Mouse (Mus musculus): Measurements from ENCODE around the gene Tcte1. TPM values are rescaled to one million over a fixed set of nuclear protein-coding genes. Genes with fewer than 3 reads are reported as not detected.
A peak's percentile ranks its signal among the peaks of the same experiment; 100 is the strongest.

Gene Tcte1
- polyA plus RNA-seq, 1 experiment from 2014 or later, result 2.1 TPM

DNA sequence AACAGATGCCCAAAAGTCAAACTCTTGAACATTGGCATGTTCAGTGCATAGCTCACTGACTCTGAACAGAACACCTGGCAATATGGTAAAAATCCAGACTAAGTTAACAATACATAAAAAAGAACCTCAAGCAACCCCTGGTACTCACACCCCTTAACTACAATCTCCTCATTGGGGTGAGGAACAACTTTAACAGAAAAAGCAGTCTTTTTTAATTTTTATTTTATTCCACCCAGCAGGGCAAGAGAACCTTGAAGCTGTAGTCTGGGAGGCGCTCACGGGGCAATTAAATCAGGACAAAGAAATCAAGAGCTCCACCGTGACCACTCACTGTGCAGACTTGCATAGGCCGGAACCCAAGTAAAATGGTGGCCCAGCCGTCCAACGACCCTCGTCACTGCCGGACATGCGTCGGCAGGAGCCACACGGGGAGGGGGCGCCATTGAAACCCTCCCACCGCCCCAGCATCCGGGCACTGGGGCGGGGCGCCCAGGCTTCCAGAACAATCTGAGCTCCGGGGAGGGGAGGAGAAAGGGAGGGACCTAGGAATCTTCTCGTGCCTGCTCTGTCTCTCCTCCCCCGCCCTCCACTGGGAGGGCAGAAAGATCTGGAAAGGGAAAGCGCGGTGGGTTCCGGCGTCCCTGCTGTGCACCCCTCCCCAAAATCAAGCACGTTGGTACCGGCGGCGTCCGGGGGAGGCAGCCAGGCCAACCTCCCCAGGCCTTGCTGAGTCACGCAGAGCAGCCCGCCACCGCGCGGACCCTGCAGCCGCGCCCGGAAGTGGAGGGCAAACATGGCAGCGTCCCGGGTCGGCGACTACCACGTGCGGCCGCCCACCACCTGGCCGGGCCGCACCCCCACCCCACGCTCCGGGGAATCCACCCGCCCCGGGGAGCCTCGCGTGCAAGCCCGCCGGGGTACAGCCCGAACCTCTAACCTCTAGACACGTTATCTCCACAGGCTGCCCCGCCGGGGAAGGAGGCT is 49.2 kb downstream of the Tcte1 start:
- Histone ChIP-seq H3K4me3 (peak overlapping the region; percentile 99), H3K27me3 (no peaks in the 10 kb centered on the region), H3K9ac (peak overlapping the region; percentile 99), H3K4me2 (peak overlapping the region; percentile 91), H3K36me3 (ENCODE audit: poor library complexity, severe bottlenecking) (peaks cover 43% of the 10 kb centered on the region), H3K9me3 (replicated peaks) (no peaks in the 10 kb centered on the region), H3K4me1 (peaks cover 57% of the 10 kb centered on the region), H3K27ac (peak overlapping the region; percentile 99)
- peak; percentile 56 for ATAC-seq
- WGBS, result under 1% methylated on average over 55 of the region's 57 CpGs

DNA sequence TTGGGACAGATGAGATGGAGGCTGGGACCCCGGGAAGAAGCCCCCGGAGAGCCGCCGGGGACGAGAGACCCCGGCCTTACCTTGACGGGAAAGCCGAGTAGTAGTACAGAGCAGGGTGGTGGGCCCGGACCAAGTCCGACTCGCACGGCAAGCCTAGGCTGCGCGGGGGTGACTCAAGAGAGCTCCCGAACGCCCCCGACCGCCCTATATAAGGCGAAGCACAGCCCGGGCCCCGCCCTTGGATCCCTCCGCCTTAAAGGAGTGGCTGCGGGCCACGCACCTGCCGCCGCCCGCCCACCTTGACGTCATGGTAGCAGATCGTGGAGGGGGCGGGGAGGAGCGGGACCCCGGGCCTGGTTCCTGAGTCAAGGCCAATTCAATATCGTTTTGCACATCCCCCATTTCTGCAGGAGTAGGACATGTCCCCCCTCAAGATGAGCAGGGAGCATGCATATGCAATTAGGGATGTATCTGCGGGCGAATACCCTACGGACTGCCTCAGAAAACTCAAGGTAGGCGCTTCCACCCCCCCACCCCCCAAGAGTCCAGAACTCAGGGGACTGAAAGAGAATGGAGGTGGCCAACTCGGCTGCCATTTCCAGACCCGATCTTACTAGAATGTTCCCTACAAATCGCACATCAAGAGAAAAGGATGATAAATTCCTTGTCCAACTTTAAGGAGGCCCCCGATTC is 50.0 kb downstream of the Tcte1 start, which contains the start of gene Hsp90ab1:
TSS of gene Hsp90ab1 (minus strand) at position 185 of the 693 bp plus-strand sequence.
- under 1% methylated on average over 40 of the region's 41 CpGs for WGBS
- Histone ChIP-seq H3K4me2 (peak within 1 kb of the TSS; percentile 91), H3K27ac (peak within 1 kb of the TSS; percentile 99), H3K4me3 (peak within 1 kb of the TSS; percentile 99), H3K36me3 (ENCODE audit: poor library complexity, severe bottlenecking) (peaks cover 35% of the 10 kb centered on the region), H3K9ac (peak within 1 kb of the TSS; percentile 99), H3K4me1 (peaks cover 51% of the 10 kb centered on the region), H3K9me3 (replicated peaks) (no peaks in the 10 kb centered on the region), H3K27me3 (no peaks in the 10 kb centered on the region)
- ATAC-seq, result peak; percentile 81

GRCm38 (mm10) chr17:45573780-45574123 is 50.5 kb downstream of the Tcte1 start:
- Histone ChIP-seq H3K9me3 (replicated peaks) (no peaks in the 10 kb centered on the region), H3K36me3 (ENCODE audit: poor library complexity, severe bottlenecking) (peaks cover 30% of the 10 kb centered on the region), H3K4me2 (peak overlapping the region; percentile 91), H3K4me1 (peaks cover 45% of the 10 kb centered on the region), H3K27me3 (no peaks in the 10 kb centered on the region), H3K4me3 (peak overlapping the region; percentile 99), H3K27ac (peak overlapping the region; percentile 99), H3K9ac (peak overlapping the region; percentile 99)
- ATAC-seq, result peak; percentile 67
- WGBS, result 0% methylated on average over 18 of the region's 18 CpGs

- Histone ChIP-seq H3K27ac (peak overlapping the region; percentile 99), H3K36me3 (ENCODE audit: poor library complexity, severe bottlenecking) (peaks cover 25% of the 10 kb centered on the region), H3K27me3 (no peaks in the 10 kb centered on the region), H3K4me1 (peaks cover 41% of the 10 kb centered on the region), H3K4me3 (peak overlapping the region; percentile 99), H3K9me3 (replicated peaks) (no peaks in the 10 kb centered on the region), H3K4me2 (peak overlapping the region; percentile 91), H3K9ac (peak overlapping the region; percentile 99)
- WGBS, result under 1% methylated on average over 13 of the region's 17 CpGs
- ATAC-seq, result peak; percentile 72
Measured at GRCm38 (mm10) chr17:45574129-45574761, 51.0 kb downstream of the Tcte1 start.

DNA sequence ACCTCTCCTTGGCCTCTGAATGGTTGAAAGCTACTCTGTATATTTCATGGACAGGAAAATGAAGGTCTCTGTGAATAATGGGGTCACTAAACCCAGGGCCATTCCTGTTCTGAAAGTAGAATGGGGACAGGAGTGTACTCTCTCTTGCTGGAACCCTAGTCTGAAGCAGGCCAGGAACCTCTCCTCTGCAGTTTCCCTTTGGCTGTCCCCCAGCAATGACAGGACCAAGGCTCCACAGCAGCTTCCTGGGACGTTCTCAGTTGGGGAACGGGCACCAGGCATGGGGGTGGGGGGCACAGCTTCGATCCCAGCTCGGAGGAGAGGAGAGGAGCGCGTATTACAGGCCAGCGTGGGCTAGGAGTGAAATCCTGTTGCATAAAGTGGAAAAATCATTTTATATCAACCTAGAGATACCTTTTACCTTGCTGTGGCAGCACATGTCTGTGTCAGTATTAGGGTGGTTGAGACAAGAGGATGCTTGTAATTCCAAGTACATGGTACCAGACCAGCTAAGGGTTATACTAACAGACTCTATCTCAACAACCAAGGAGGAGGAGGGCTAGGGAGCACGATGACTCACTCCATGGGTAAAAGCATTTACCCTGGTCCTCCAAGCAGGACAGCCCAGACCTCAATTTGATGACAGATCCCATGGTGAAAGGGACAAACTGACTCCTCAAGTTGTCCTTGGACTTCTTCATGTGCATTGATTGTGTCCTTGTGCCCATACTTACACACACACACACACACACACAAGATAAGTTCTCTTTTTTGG is 52.1 kb downstream of the Tcte1 start:
- Histone ChIP-seq H3K27me3 (no peaks in the 10 kb centered on the region), H3K9ac (no peak overlapping the region), H3K4me3 (no peak overlapping the region), H3K4me2 (peak overlapping the region; percentile 91), H3K9me3 (replicated peaks) (no peaks in the 10 kb centered on the region), H3K36me3 (ENCODE audit: poor library complexity, severe bottlenecking) (peaks cover 14% of the 10 kb centered on the region), H3K27ac (no peak overlapping the region), H3K4me1 (peaks cover 31% of the 10 kb centered on the region)
- 91% methylated on average over 8 of the region's 8 CpGs for WGBS
- ATAC-seq, result no peak

- Histone ChIP-seq H3K4me1 (peaks cover 18% of the 10 kb centered on the region), H3K9ac (no peak overlapping the region), H3K4me3 (no peak overlapping the region), H3K36me3 (ENCODE audit: poor library complexity, severe bottlenecking) (no peaks in the 10 kb centered on the region), H3K9me3 (replicated peaks) (no peaks in the 10 kb centered on the region), H3K27me3 (no peaks in the 10 kb centered on the region), H3K4me2 (no peak overlapping the region), H3K27ac (no peak overlapping the region)
- 59% methylated on average over 5 of the region's 5 CpGs for WGBS
- ATAC-seq, result no peak
Measured at GRCm38 (mm10) chr17:45578242-45578641, 55.0 kb downstream of the Tcte1 start.

DNA sequence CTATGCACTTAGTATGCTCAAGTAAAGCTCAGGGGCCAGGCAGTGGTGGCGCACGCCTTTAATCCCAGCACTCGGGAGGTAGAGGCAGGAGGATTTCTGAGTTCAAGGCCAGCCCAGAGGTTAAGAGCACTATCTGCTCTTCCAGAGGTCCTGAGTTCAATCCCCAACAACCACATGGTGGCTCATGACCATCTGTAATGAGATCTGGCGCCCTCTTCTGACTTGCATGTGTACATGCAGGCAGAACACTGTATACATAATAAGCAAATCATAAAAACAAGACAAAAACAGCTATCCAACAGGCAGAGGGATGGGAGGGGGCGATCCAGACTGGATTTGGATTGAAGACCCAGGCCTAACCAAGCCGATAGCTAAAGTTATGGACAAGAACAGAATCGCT is 55.6 kb downstream of the Tcte1 start:
- Histone ChIP-seq H3K27me3 (no peaks in the 10 kb centered on the region), H3K9ac (no peak overlapping the region), H3K4me1 (peaks cover 18% of the 10 kb centered on the region), H3K4me3 (no peak overlapping the region), H3K27ac (no peak overlapping the region), H3K9me3 (replicated peaks) (no peaks in the 10 kb centered on the region), H3K36me3 (ENCODE audit: poor library complexity, severe bottlenecking) (no peaks in the 10 kb centered on the region), H3K4me2 (no peak overlapping the region)
- 73% methylated on average over 7 of the region's 7 CpGs for WGBS
- ATAC-seq, result no peak

GRCm38 (mm10) chr17:45579554-45579953 is 56.3 kb downstream of the Tcte1 start:
- Histone ChIP-seq H3K27ac (no peak overlapping the region), H3K4me2 (no peak overlapping the region), H3K9ac (no peak overlapping the region), H3K4me1 (peaks cover 17% of the 10 kb centered on the region), H3K27me3 (no peaks in the 10 kb centered on the region), H3K4me3 (no peak overlapping the region), H3K36me3 (ENCODE audit: poor library complexity, severe bottlenecking) (no peaks in the 10 kb centered on the region), H3K9me3 (replicated peaks) (no peaks in the 10 kb centered on the region)
- 88% methylated on average over 4 of the region's 4 CpGs for WGBS
- no peak for ATAC-seq

GRCm38 (mm10) chr17:45580958-45581477 is 57.8 kb downstream of the Tcte1 start:
- WGBS, result 50% methylated on average over 12 of the region's 12 CpGs
- Histone ChIP-seq H3K36me3 (ENCODE audit: poor library complexity, severe bottlenecking) (no peaks in the 10 kb centered on the region), H3K4me3 (no peak overlapping the region), H3K27ac (peak overlapping the region; percentile 14; the same call in 1 of the 2 replicates), H3K4me2 (no peak overlapping the region), H3K27me3 (no peaks in the 10 kb centered on the region), H3K9ac (0 out of 2 replicates have a peak overlapping the region, but pooled peaks have one; percentile 6), H3K9me3 (replicated peaks) (no peaks in the 10 kb centered on the region), H3K4me1 (peaks cover 14% of the 10 kb centered on the region)
- no peak for ATAC-seq

GRCm38 (mm10) chr17:45581567-45581983 is 58.3 kb downstream of the Tcte1 start:
- H3K27me3 ChIP-seq, result no peaks in the 10 kb centered on the region
- H3K4me2 ChIP-seq, result no peak overlapping the region
- no peak overlapping the region for H3K4me3 ChIP-seq
- no peak overlapping the region for H3K9ac ChIP-seq
- H3K36me3 ChIP-seq (ENCODE audit: poor library complexity, severe bottlenecking), result peaks cover 5% of the 10 kb centered on the region
- H3K27ac ChIP-seq, result no peak overlapping the region
- peak; percentile 36; the same call in 1 of the 2 replicates for ATAC-seq
- 14% methylated on average over 2 of the region's 2 CpGs for WGBS
- H3K4me1 ChIP-seq, result peaks cover 14% of the 10 kb centered on the region
- no peaks in the 10 kb centered on the region for H3K9me3 ChIP-seq (replicated peaks)

- no peak overlapping the region for H3K4me3 ChIP-seq
- 93% methylated on average over 6 of the region's 6 CpGs for WGBS
- H3K9me3 ChIP-seq (replicated peaks), result no peaks in the 10 kb centered on the region
- no peak for ATAC-seq
- peaks cover 11% of the 10 kb centered on the region for H3K36me3 ChIP-seq (ENCODE audit: poor library complexity, severe bottlenecking)
- no peak overlapping the region for H3K9ac ChIP-seq
- peaks cover 14% of the 10 kb centered on the region for H3K4me1 ChIP-seq
- no peak overlapping the region for H3K27ac ChIP-seq
- no peak overlapping the region for H3K4me2 ChIP-seq
- no peaks in the 10 kb centered on the region for H3K27me3 ChIP-seq
Measured at GRCm38 (mm10) chr17:45582188-45582587, 59.0 kb downstream of the Tcte1 start.
